Mouse (Mus musculus): ENCODE measurements around the gene Abcc4.

DNA sequence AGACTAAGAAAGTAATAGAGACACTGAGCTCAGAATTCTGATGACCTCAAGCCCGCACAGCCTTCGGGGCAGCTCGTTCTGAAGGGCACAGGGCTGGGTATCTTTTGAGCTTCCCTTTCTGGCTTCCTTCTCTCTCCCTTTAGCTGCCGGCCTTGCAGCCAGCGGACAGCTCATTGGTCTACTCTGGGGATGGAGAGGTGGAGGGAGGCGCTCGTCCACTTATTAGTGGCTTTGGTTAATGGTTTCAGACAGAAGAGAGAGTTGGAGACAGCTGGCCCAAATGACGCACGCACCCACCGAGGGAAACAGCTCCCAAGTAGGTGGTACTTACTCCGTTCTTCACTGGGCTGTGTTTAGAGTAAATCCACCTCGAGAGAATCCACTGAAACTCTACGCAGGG, 214.7 kb downstream of the Abcc4 start:
- no peak for TF ChIP-seq GATA1 (IDR thresholded peaks at IDR 0.05; ENCODE audit: low read length)
- no peak for TF ChIP-seq TAL1 (IDR thresholded peaks at IDR 0.05; ENCODE audit: low read length)

Data from erythroblast, embryonic 14.5 days (primary cell).